Mouse (Mus musculus): ENCODE data around the gene Olfr394.
"Not testable (repeated sequence)": the region's sequence is repeated elsewhere in the genome, so short reads cannot be mapped to it uniquely, and the experiment has no call there.

Olfr394 gene

DNA sequence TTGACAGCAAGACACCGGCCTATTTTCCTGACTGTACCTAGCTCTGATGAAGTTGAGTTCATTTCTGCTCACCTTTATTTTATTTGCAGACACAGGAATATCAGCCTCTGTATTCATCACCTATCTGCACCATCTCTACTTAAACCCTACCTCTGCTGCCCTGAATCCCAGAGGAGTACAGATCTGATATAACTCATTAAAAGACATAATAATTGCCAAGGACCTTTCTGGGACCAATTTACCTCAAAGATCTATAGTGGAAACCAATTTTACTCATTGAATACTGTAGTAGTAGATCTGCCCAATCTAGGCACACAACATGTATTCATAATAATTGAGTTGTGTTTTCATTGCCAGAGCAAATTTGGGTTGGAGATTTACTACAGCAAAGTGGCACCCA lies at the start of gene Olfr394:
Gene Olfr394, minus strand, starts transcription at position 101 of the 400 bp plus-strand sequence.
- no peak for DNase-seq (ENCODE audit: low read depth)

DNA sequence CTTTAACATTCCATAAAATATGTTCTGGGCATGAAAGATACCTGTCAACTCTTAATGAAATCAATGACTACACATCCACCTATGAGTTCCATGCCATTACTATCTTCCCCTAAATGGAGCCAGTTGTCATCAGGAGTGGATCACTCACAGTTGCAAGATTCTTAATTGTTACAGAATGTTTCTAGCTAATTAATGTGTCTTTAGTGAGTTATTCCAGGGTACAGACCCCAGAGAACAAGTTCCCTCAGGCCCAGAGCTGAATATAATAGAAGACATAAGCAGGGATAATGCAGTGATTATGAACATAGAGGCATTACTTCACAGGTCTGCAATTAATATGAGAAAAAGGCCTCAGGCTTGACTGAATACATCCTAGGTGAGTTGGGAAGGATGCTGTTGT lies 45.8 kb upstream of the Olfr394 start, which contains the start of gene Olfr23:
Gene Olfr23, plus strand, starts transcription at position 301 of the 400 bp plus-strand sequence.
- DNase-seq (ENCODE audit: low read depth), result no peak

GRCm38 (mm10) chr11:73909199-73909598 lies 18.6 kb upstream of the Olfr394 start, which contains the start of gene Olfr395:
Gene Olfr395 (minus strand): TSS chr11:73909299.
- DNase-seq (ENCODE audit: low read depth), result not testable (repeated sequence)

DNA sequence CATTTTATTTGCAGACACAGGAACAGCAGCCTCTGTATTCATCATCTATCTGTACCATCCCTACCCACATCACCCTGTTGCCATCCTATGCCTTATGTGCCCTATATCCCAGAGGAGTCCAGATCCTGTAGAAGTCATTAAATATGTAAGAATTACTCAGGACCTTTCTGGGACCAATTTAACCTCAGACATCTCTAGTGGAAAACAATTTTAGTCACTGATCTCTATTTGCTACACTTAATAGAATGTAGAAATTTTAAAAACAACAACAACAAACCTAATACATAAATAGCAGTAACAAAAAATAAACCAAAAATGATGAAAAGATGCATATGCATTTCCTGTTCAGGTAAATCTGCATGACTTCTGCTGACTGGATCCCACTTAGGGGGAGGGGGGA lies 39.2 kb downstream of the Olfr394 start, which contains the start of gene Olfr393:
Gene Olfr393, minus strand, starts transcription at position 101 of the 400 bp plus-strand sequence.
- no peak for DNase-seq (ENCODE audit: low read depth)
